16 mouse cellular contexts compared by ENCODE assay signal in the genomic region with DNA sequence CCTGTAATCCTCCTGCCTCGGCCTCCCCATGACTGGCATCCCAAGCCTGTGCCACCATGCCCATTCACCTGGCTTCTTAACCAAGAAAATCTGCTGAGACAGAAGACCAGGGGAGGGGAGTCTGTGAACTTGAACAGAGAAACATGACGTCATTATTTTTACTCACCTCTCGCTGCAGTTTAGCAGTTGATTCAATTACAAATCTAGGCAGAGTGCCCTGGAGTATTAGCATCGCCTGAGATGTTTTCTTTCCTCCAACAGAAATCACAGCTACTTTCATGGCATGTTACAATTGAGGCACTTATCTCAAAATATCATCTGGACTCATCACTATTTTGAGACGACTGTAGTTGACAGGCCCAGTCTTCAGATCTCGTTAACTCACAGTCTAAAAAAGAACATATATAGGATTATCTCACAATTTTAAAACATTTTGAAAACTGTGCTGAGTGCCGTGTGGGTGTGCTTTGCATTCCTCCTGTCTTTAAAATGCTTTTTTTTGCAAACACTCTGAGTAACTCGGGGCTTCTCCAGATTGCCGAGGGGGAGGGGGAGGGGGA.
DNase-seq lines count a peak whose midpoint lies in the region; ATAC-seq and TF ChIP-seq lines count a peak whose summit lies in the region.
"Had no signal": no experiment of that assay in that cellular context is flagged by ENCODE, and none has a peak within 500 bp of the region (broad histone marks: within the 10 kb centered on the region; RNA-seq: fewer than 3 reads in every experiment).

No protein-coding gene starts in this region.

- ATAC-seq in embryonic facial prominence, embryonic 15.5 days (ENCODE audit: insufficient number of reproducible peaks, low FRiP score, low TSS enrichment, low read depth): no peak

- no peaks in the 10 kb centered on the region for H3K36me3 ChIP-seq in embryonic facial prominence, embryonic 15.5 days
- H3K36me3 ChIP-seq: forebrain, embryonic 12.5 days; hindbrain, embryonic 15.5 days; lung, embryonic 15.5 days; midbrain, embryonic 10.5 days had no signal

- H3K4me3 ChIP-seq in left cerebral cortex, adult 2 months: no peak overlapping the region
- H3K4me3 ChIP-seq in embryonic facial prominence, embryonic 15.5 days (replicated peaks): no peak overlapping the region
- H3K4me3 ChIP-seq: forebrain, embryonic 12.5 days; hindbrain, embryonic 15.5 days; layer of hippocampus, adult 2 months; lung, embryonic 15.5 days; midbrain, embryonic 10.5 days had no signal

- no peak overlapping the region for H3K9ac ChIP-seq in embryonic facial prominence, embryonic 15.5 days
- H3K9ac ChIP-seq: forebrain, embryonic 12.5 days; hindbrain, embryonic 15.5 days; liver, embryonic 14.5 days; lung, embryonic 15.5 days had no signal

- no peak overlapping the region for H3K4me2 ChIP-seq in embryonic facial prominence, embryonic 15.5 days (replicated peaks)
- H3K4me2 ChIP-seq: hindbrain, embryonic 15.5 days; lung, embryonic 15.5 days had no signal

- no peaks in the 10 kb centered on the region for H3K9me3 ChIP-seq in embryonic facial prominence, embryonic 15.5 days (replicated peaks)
- H3K9me3 ChIP-seq: forebrain, embryonic 12.5 days; hindbrain, embryonic 15.5 days; lung, embryonic 15.5 days; midbrain, embryonic 10.5 days had no signal

- peak; percentile 42 to 78 for DNase-seq in left cerebral cortex, postnatal 14 days (ENCODE audit: low spot score in 2 of 2)
- no peak for DNase-seq in left cerebral cortex, adult 2 months (ENCODE audit: extremely low spot score in 1 of 2, low spot score in 2 of 2)
- DNase-seq in right cerebral cortex, postnatal 25 days: peak; percentile 19
- no peak for DNase-seq in right cerebral cortex, postnatal 4 days
- peak; percentile 56 for DNase-seq in telencephalon, adult 2 months (ENCODE audit: low read depth, low spot score)
- DNase-seq in heart, postnatal 25 days (ENCODE audit: low spot score): no peak
- no peak for DNase-seq in gastrocnemius, postnatal 4 days (ENCODE audit: low spot score in 2 of 2)

- no peak overlapping the region for H3K27ac ChIP-seq in left cerebral cortex, adult 2 months
- H3K27ac ChIP-seq in embryonic facial prominence, embryonic 15.5 days (replicated peaks): peak overlapping the region; percentile 71
- H3K27ac ChIP-seq: forebrain, embryonic 12.5 days; hindbrain, embryonic 15.5 days; kidney, postnatal 0 days; layer of hippocampus, adult 2 months; liver, embryonic 14.5 days; macrophage; midbrain, embryonic 10.5 days had no signal

- 29% methylated on average over 9 of the region's 9 CpGs for WGBS in embryonic facial prominence, embryonic 15.5 days

- H3K27me3 ChIP-seq in embryonic facial prominence, embryonic 15.5 days: no peaks in the 10 kb centered on the region
- H3K27me3 ChIP-seq: lung, embryonic 15.5 days had no signal

- TF ChIP-seq CTCF in left cerebral cortex, adult 2 months (IDR thresholded peaks at IDR 0.05): no peak

- intact Hi-C loops in left cerebral cortex, postnatal 14 days (cut with DNase I): loop anchor here (2.0 to 10.0 kb wide), 4 partner anchors 532 to 864 kb away; no protein-coding TSS in a partner anchor
- intact Hi-C loops in left cerebral cortex, adult 2 months (cut with DNase I): loop anchor here (1.0 to 10.0 kb wide), 3 partner anchors 512 to 729 kb away; no protein-coding TSS in a partner anchor
- intact Hi-C loops in heart, postnatal 25 days (cut with DNase I): loop anchor here (1.0 kb wide), 2 partner anchors 620 to 823 kb away; no protein-coding TSS in a partner anchor

- H3K4me1 ChIP-seq in embryonic facial prominence, embryonic 15.5 days: peaks cover 44% of the 10 kb centered on the region

Comparison
In these comparisons a context has a peak if more than half of its experiments do, and no peak if none do; other contexts are left out.
1. DNase-seq: peak in left cerebral cortex, postnatal 14 days (2 of 2), right cerebral cortex, postnatal 25 days (single experiment) and telencephalon, adult 2 months (single experiment); none in left cerebral cortex, adult 2 months (0 of 2), right cerebral cortex, postnatal 4 days (single experiment), heart, postnatal 25 days (single experiment) and gastrocnemius, postnatal 4 days (0 of 2).